Mouse (Mus musculus) kidney, postnatal 4 days (tissue): Measurements from ENCODE around the gene Ky.

Experiments used
- DNase-seq, 2 experiments: peaks; one replicate each; pipeline ENCODE4 v3.0.0; 2021; ENCODE audit warnings: mixed read lengths in 2 of 2

Ky gene

DNA sequence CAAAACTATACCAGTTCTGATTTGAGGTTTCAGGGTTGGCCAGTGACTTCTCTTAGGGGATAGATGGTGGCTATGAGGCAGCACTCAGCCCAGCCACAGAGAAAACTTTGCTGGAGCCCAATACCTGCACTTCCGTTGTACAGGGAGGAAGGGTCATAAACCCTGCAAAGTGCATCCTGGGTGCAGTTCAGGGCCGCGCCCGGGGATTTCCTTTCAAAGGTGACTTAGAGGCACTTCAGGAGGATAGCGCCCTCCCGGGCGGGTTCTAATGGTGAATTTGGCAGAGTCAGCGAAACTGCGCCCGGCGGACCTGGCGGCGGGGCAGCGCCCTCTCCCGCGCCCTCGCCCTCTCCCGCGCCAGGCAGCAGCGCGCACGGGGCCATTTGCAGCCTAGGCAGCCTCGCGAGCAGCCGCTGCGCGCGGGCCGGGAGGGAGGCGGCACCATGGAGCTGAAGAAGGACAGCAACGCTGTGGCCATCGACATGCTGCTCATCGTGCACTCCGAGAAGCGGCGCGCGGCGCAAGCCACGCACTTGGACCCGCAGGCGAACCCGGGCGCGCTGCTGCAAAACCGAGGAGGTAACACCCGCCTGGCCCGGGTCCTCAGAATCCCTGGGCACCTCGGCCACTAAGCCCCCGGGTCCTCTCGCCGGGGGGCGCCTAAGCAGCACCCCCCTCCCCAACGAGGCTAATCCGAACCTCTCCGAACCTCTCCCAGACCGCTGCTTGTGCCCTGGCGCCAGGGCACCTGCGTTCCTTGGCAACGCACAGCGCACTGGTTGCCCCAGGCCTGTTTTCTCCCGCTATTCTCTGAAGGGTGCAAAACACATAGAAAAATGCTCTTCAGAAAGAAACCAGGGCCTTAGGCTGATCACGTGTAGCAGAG is at the start of gene Ky:
TSS of gene Ky (plus strand) at position 51 of the 886 bp plus-strand sequence.
- DNase-seq, result peak; percentile 35 to 55

DNA sequence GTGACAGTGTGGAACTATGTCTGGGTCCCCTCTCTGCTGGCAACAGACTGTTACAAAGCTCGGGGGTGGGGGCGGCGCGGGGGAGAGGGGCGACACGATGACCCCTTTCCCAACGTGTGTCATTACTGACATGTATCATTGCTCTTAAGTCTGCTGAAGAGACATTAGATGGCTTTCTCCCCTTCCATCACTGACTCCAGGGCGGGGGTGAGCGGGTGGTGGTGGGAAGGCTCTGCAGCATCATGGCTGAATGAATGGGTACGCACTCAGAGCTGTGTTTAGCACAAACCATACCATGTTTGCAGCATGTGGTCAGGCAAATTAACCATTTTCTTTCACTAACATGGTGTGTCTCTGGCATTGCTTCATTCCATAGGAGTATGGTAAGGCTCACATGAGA is 43.3 kb upstream of the Ky start:
- no peak for DNase-seq

DNA sequence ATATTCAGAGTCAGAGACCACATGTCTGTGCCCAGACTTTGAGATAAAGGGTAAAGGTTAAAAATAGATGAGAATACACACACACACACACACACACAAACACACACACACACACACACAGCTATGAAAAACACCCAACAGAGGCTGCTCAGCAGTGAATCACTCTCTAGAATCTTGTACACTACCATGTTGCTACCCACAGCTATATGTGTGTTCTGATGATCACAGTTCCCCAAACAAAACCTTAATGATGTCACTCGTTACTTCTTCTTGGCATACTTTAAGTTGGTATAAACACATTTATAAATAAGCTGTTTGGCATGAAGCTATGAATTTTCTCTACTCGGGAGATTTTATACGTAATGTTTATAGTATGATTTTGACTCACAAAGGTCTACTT is 40.5 kb upstream of the Ky start:
- DNase-seq, result no peak

GRCm38 (mm10) chr9:102465726-102466125 is 39.8 kb upstream of the Ky start:
- DNase-seq, result no peak

GRCm38 (mm10) chr9:102470076-102470819 is 35.3 kb upstream of the Ky start:
- no peak for DNase-seq

- no peak for DNase-seq
Observed at GRCm38 (mm10) chr9:102477767-102478450, 27.6 kb upstream of the Ky start.

DNA sequence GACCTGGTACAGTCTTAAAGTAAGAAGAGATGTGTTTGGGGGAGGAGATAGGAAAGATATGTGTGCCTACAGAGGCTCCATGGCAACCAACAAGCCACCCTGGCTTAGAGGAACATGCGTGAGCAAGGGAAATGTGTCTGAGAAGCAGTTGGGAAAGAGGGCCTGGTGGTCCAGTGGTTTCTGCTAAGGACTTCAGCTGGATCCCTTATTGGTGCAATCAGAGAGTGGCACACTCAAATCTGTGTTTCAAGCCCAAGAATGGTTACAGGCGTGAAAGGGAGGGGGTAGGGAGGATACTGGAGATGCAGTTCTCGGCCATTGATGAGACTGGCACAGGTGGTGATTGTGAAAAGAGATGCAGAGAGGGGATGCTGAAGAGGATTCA is 27.1 kb upstream of the Ky start:
- DNase-seq, result no peak

GRCm38 (mm10) chr9:102479022-102479421 is 26.5 kb upstream of the Ky start:
- DNase-seq, result peak; percentile 34 to 41

- peak in 1 of 2 experiments; percentile 18 for DNase-seq
Observed at GRCm38 (mm10) chr9:102492031-102492795, 13.3 kb upstream of the Ky start.

DNA sequence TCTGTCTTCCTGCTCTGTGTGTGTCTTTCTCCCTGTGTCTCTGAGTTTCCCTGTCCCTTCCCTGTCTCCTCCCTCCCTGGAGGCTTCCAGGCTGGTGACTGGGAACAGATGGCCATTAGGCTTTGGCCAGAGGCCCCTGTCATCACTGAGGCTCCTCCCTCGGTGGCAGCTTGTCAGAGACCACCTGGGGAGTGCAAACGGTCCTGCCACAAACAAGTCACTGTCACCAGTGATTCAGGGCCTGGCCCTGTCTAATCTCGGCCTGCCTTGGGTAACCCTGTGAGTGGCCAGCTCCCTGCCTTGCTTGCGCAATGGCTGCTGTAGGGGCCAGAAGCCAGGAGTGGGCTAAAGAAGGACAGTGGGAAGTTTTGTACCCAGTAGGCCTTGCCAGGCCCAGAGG is 12.5 kb upstream of the Ky start:
- DNase-seq, result peak in 1 of 2 experiments; percentile 17

GRCm38 (mm10) chr9:102493916-102494315 is 11.6 kb upstream of the Ky start:
- no peak for DNase-seq

DNA sequence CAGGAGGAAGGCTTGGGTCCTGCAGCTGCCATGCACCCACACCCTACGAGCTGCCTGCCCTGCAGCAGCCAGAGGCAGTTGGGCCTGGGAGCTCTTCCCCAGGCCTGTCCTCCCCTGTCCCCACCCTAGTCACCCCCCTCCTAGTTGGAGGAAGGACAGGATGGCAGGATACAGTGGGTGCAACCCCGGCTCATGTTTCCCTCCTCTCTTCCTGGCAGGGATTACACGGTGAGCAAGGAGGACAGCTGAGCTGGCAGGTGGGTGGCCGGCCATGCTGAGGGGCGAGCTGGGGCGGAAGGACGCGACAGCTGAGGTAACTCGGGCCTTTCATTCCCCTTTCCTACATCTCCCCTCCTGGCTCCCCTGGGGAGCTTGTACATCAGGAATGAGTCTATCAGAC is 11.1 kb upstream of the Ky start:
- no peak for DNase-seq

DNA sequence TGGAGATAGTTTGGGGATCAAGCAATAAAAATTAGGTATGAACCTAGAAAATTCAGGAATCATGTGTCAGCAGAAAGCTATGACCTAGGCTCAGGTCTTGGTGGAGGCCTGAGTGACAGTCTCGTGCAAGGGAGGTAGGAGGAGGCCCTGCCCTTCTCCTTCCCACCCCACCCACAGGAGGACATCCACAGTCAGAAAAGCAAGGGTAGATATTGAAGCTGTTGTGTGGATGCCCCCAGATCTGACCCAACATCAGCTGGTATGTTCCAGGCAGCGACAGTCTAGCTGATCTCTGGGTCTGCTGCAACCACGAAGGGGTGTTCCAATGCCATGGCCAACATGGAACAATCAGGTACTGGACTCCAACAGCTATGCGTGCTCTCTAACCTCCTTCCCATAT is 10.3 kb upstream of the Ky start:
- DNase-seq, result no peak

DNA sequence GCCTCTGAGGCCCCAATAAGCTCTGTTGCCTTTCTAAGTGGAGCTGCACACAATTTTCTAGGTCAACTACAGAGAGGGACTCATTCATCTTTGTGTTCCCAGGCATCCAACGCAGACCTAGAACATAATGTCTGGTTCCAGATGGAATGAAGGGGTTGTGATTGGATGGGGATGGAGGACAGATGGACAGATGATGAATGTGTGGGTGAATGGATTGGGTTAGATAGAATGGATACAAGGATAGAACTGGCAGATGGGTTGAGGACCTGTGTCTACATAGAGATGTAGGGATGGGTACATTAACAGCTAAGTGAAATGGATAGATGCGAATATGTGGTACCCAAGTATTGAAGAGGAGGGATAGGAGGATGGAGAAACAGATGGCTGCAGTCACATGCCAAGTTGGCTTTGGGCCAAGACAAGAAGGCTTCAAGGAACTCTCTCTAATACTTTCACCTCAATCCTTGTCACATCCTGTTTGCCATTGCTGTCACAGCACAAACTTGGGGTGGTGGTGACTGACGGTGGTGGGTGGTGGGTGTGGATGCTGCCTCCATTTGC is 9.0 kb upstream of the Ky start:
- DNase-seq, result no peak

DNA sequence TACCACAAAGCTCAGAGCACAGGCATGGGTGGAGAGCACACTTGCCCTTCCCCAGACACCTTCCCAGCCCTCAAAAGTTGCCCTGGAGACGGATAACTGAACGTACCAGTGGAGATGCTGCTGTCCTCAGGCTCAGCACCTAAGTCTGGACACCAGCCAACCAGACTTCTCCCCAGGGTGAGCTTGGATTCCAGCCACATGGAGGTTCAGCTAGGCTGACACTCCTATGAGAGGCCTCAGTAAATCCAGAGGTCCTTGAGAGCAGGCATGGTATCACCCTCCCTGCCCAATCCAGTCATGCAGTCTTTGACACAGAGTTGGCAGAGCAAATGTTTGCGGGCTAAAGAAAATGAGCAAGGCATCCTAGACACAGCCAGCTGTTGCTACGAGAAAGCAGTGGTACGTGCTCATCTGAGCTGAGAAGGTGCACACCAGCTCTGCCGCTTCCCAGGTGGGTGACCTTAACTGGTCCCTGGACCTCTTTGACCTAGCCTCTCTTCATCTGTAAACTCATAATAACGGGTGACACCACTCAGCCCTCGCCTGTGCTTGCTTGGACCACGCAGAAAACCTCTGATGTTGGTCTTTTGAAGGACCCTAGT is 8.4 kb upstream of the Ky start:
- DNase-seq, result no peak

DNA sequence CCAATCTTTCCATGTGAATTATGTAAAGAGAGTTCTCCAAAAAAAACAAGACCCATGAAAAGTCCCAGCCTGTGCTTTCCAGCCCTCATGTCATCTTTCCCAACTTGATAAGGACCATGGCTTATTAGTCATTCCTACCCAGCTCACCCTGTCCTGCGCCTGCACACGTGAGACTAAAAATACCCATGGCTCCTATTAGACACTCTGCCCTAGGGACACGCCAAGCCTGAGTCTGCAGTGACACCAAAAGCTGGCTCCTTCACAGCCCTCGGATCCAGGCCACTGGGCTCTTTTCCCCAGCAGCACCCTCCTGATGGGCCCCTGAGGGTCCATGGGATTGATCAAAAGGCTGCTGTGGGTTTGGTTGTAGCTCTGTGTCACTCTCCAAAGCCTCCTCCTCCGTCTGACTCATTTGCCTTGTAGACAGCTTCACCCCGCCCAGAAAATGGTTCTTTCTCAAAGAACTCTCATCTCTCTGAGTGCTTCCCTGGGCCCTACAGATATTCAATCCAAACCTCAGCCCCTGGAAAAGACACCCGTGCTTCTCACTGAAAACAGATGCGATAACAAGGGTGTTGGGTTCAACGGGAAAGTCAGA is 7.6 kb upstream of the Ky start:
- DNase-seq, result no peak

DNA sequence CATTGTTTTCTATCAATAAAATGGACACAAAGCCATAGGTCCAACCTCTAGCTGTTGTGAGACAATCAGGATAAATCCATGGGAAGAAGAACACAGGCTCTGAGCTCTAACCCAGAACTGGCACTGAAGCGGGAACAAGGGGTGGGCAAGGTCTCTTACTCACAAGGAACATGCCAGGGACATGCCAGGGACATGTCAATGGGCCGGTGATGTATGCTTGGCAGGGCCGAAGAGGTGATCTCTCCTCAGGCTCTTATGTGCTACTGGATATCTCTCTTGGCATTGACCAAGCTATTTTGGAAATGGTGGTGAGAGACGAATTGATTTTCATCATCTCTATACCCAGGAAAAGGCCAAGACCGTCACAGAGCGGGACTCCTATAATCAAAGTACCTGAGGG is 6.8 kb upstream of the Ky start:
- no peak for DNase-seq

DNA sequence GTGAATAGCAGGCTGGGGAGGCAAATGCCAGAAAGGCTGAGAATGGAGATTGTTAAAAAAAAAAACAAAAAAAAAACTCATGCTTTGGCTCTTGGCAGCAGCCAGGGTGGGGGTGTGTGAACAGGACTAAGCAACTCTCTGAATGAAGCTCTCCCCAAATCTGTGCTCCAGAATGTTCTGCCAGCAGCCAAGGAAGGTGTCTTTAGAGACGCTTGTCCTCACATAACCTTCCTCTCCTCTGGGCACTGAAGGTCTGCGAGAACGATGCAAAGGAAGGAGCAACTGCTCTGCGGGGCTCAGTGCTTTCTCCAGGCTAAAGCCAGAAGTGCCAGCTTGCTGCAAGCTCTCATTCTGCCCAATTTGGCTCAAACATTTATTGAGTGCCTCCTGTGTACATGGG is 6.3 kb upstream of the Ky start:
- DNase-seq, result no peak

- no peak for DNase-seq
Observed at GRCm38 (mm10) chr9:102499746-102500145, 5.8 kb upstream of the Ky start.

DNA sequence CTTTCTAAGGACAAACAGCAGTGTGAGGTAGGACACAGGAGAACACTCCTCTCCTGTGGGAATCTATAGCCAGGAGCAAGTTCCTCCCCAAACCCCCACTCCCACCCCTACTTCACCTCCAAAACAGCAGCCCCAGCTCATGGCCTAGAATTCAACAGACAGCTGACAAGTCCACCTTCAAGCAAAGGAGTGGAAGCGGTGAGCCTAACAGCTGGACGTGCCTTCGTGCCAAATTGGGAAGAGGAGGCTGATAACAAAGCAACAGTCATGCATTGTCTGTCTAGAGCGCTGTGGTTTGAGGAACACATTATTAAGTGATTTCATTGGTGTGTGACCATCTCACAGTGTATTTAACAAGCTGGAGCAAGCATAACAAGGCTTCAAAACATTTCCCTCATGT is 4.4 kb upstream of the Ky start:
- DNase-seq, result no peak

DNA sequence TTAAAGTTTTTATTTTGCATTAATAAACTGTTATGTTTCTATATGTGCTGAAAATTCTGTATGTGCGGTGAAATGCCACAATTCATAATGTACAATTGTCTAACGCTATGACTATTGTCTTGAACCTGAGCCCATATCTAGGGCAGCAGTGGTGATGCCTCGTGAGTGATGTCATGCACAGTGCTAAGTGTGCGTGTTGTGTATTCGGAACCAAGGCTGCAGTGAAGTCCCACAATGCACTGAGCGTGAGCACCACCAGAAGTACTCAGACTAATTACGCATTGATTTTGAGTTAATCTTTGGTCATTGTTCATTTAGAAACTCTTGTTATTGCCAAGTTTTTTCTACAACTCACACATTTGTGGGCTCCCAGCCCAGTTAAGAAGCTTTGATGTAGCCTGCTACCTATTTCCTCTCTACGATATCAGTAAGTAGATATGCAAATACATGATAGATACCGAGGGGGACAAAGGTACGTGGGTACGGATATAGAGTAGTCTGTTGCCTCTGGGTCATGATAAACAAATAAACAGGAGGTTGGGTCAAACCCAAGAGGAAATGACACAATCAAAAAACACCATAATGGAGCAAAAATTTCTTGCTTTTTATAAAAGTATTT is 3.4 kb upstream of the Ky start:
- DNase-seq, result no peak
